Mouse (Mus musculus): Measurements from ENCODE around the gene Bbs7. TPM values are rescaled to one million over a fixed set of nuclear protein-coding genes. Genes with fewer than 3 reads are reported as not detected.

Gene Bbs7
- polyA plus RNA-seq (2012; rRNA removed), result 1.0 and 2.0 TPM in 2 replicates

GRCm38 (mm10) chr3:36613202-36613907 lies at the start of gene Bbs7:
Gene Bbs7 (minus strand): TSS chr3:36613477.

GRCm38 (mm10) chr3:36571827-36572378 lies 41.4 kb downstream of the Bbs7 start, which contains the start of gene Ccna2:
Gene Ccna2 (minus strand): TSS chr3:36572150.

DNA sequence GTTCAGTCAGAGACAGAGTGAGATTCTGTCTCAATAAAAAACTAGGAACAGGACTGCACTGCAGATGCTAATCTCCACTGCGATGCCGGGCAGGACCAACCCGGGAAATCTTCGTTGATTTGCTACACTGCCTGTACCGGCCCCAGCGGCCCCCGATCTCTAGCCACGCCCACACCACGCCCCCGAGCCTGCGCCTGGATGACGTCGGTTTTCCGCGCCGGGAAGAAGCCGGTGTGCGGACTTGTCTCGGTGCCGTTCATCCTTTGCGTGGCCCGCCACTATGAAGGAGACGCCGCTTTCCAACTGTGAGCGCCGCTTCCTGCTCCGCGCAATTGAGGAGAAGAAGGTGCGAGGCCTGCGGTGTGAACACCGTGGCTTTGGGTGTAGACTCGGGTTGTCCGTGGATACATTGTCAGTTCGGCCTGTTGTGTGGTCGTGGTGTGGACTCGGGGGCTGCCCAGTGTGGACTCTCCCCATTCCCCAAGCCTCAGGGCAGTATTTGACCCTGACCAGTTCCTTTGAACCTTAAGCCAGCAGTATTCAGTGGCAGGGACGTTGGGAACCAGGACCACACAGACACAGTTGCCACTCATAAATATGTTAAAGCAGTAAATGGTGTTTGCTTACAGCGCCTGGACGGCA lies 60.8 kb downstream of the Bbs7 start, which contains the start of gene Exosc9:
TSS of gene Exosc9 (plus strand) at position 201 of the 642 bp plus-strand sequence.

Other genes starting within 250 kb of the Bbs7 start
- 288 and 361 TPM in 2 replicates for gene Anxa5, start 137.6 kb downstream of the Bbs7 start, polyA plus RNA-seq (2012; rRNA removed)
- gene 1810062G17Rik, start 137.5 kb downstream of the Bbs7 start, polyA plus RNA-seq (2012; rRNA removed), result 1.3 and 1.6 TPM in 2 replicates
- gene Gm11549, start 91.7 kb downstream of the Bbs7 start, polyA plus RNA-seq (2012; rRNA removed), result 0.07 and 0.09 TPM in 2 replicates
- 3.6 and 3.7 TPM in 2 replicates for gene Exosc9, start 60.9 kb downstream of the Bbs7 start, polyA plus RNA-seq (2012; rRNA removed)
- gene Ccna2, start 41.3 kb downstream of the Bbs7 start, polyA plus RNA-seq (2012; rRNA removed), result 68.9 and 80.1 TPM in 2 replicates
- gene Trpc3, start 76.7 kb upstream of the Bbs7 start, polyA plus RNA-seq (2012; rRNA removed), result 1.2 and 1.8 TPM in 2 replicates
- 5.5 and 6.3 TPM in 2 replicates for gene 4932438A13Rik, start 249.6 kb upstream of the Bbs7 start, polyA plus RNA-seq (2012; rRNA removed)